Mouse (Mus musculus) kidney, postnatal 10 days (tissue): ENCODE data around the gene Ntrk1.

ENCODE experiments used
- DNase-seq: peaks from one replicate; pipeline ENCODE4 v3.0.0; 2021; ENCODE audit warnings: mixed read lengths

The Ntrk1 gene

DNA sequence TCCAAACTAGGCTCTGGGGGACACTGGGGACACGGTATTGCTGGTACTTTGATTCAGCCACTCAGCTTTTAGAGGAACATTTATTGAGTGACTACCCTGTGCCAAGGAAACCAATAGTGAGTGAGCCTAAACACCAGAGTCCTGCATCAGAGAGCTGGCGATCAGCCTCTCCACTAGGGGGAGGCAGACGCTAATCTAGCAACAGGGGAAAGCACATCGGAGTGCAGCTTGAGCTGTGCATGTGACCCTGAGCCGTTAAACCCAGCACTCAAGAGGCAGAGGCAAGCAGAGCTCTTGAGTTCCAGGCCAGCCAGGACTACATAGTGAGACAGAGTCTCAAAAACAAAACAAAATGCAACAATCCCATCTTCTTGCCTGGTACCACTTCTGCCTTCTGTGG is 45.9 kb downstream of the Ntrk1 start:
- DNase-seq = peak; percentile 79

GRCm38 (mm10) chr3:87748431-87748830 is 46.5 kb downstream of the Ntrk1 start, which contains the start of gene Lrrc71:
Lrrc71 (minus strand) TSS chr3:87748625.
- peak; percentile 67 for DNase-seq

DNA sequence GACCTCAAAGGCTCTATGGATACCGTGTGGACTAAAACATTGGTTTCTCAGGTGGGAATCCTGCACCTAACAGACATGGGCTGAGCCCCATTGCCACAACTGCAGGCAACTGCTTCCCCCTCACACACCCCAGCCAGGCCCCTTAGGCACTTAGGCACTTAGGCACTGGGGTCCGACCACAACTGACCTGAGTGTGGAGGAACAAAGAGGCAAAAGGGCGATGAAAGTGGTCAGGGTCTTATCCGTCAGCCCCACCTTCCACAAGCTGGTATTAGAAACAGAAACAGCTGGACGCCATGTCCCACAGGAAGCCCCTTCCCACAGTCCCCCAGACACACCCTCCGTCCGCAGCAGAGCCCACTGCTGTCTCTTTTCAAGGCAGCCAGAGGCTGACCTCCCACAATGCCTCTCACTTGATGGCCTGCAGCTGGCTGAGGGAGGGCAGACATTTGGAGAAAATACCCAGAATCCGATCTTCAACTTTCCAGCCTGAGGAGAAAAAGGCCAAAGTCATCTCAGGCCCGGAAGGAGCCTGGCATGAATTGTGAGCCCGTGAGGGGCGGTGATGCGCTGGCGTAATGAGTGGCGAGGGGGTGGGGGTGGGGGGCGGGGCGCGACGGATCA is 49.8 kb downstream of the Ntrk1 start:
- DNase-seq = peak; percentile 76

DNA sequence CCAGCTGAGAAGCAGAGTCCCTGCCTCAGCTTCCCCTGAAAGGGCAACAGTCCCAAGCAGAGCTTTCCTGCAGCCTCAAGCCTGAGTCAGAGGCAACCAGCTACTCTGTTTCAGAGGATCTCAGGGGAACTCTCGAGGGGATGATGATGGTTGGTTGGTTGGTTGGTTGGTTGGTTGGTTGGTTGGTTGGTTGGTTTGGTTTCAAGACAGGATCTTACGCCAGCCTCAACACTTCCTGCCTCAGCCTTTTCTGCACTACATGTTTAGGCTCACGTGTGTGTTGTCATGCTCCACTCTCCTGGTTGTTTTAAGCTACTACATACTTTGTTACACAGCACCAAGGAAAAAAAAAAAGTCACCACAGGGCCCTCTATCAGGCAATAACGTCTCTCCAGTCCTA is 51.0 kb downstream of the Ntrk1 start:
- no peak for DNase-seq

- DNase-seq = no peak
These were observed 52.2 kb downstream of the Ntrk1 start for GRCm38 (mm10) chr3:87742735-87743134.

GRCm38 (mm10) chr3:87742013-87742412 is 52.9 kb downstream of the Ntrk1 start:
- DNase-seq = no peak

GRCm38 (mm10) chr3:87738906-87739305 is 56.1 kb downstream of the Ntrk1 start:
- no peak for DNase-seq

DNA sequence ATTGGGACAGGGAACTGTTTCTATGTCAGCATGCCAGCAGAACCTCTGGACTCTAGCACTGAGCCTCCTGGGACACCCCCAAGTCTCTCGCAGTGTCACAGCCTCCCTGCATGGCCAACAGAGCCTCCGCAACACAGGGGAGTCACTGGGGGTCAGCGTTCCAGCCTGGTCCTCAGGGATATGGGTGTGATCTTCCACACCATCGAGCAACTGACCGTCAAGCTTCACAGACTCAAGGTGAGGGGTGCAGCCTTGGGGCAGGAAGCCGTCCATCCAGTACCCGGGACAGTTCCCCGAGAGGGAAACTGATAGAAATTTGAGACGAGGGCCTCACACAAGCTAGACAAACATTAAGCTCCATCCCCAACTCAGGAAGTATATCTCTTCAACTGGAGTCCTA is 59.6 kb downstream of the Ntrk1 start:
- DNase-seq = no peak

GRCm38 (mm10) chr3:87733984-87734761 is 60.8 kb downstream of the Ntrk1 start:
- no peak for DNase-seq

- DNase-seq = no peak
These were observed 61.9 kb downstream of the Ntrk1 start for GRCm38 (mm10) chr3:87733098-87733497.

DNA sequence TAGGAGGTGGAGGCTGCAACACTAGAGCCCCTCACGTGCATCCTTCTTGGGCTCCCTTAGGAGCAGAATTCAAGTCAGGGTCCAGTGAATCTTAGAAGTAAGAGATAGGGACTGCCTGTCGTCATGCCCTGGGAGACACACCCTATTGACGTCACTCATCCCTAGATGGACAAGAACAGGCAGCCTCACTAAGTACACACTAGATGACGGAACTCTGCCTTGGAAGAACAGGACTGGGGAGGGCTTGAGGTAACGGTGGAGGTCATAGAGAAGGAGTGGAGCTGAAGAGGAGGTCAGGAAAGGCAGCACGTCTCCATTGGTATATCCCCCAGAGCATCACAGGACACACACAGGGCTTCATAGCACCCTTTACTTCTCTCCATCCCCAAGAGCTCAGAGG is 66.3 kb downstream of the Ntrk1 start:
- peak; percentile 1 for DNase-seq
